Mouse (Mus musculus) hindbrain, embryonic 15.5 days (tissue): Measurements from ENCODE around the gene Tas2r144. TPM values are rescaled to one million over a fixed set of nuclear protein-coding genes. Genes with fewer than 3 reads are reported as not detected.

Experiments
- polyA plus RNA-seq: library from polyadenylated mRNA; unstranded; fragments of >200 nt; fragmentation: Nextera tagmentation; extraction: Ambion mirVana; gene quantifications from 2 replicates; pipeline ENCODE4 v1.2.1, GENCODE M21; 2015

The Tas2r144 gene
- polyA plus RNA-seq, 1 experiment from 2014 or later, result not detected

Other genes starting within 250 kb of the Tas2r144 start
- not detected in 2 replicates for gene Sval3, start 247.2 kb upstream of the Tas2r144 start, polyA plus RNA-seq
- gene Sva, start 176.9 kb upstream of the Tas2r144 start, polyA plus RNA-seq, result not detected in 2 replicates
- not detected in 2 replicates for gene Tas2r139, start 74.4 kb upstream of the Tas2r144 start, polyA plus RNA-seq
- 11.0 and 12.0 TPM in 2 replicates for gene Gstk1, start 30.6 kb downstream of the Tas2r144 start, polyA plus RNA-seq
- 0.18 and 0.26 TPM in 2 replicates for gene Tmem139, start 46.6 kb downstream of the Tas2r144 start, polyA plus RNA-seq
- gene Casp2, start 49.7 kb downstream of the Tas2r144 start, polyA plus RNA-seq, result 32.0 and 35.9 TPM in 2 replicates
- gene Clcn1, start 71.4 kb downstream of the Tas2r144 start, polyA plus RNA-seq, result 0.94 and 1.5 TPM in 2 replicates
- gene Fam131b, start 109.3 kb downstream of the Tas2r144 start, polyA plus RNA-seq, result 6.5 and 7.5 TPM in 2 replicates
- gene Zyx, start 134.3 kb downstream of the Tas2r144 start, polyA plus RNA-seq, result 50.2 and 63.0 TPM in 2 replicates
- gene Epha1, start 157.9 kb downstream of the Tas2r144 start, polyA plus RNA-seq, result 0.29 and 0.56 TPM in 2 replicates
- gene Tas2r143, start 184.9 kb downstream of the Tas2r144 start, polyA plus RNA-seq, result not detected in 2 replicates
- gene Tas2r135, start 190.1 kb downstream of the Tas2r144 start, polyA plus RNA-seq, result not detected in 2 replicates
- gene Tas2r126, start 219.2 kb downstream of the Tas2r144 start, polyA plus RNA-seq, result not detected in 2 replicates
- gene Olfr458, start 249.9 kb downstream of the Tas2r144 start, polyA plus RNA-seq, result 0.12 TPM in 1 of 2 replicates, not detected in the other